15 mouse cellular contexts compared by ENCODE assay signal in the genomic region with DNA sequence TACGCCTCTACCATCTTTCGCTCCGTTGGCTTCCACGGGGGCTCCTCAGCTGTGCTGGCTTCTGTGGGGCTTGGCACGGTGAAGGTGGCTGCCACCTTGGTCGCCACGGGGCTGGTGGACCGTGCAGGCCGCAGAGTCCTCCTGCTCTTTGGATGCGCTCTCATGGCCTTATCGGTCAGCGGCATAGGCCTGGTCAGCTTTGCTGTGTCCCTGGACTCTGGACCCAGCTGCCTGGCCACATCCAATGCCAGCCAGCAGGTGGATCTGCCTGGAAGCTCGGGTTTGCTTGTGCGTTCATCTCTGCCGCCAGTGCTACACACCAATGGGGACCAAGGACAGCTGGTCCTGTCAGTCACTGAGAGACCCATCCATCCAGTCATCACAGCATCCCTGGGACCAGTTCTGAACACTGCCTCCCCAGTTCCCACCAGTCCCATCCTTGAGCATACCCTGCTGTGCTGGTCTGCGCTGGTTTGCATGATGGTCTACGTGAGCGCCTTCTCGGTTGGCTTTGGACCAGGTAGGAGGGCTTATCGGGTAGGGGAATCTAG. TPM values are rescaled to one million over a fixed set of nuclear protein-coding genes. Genes with fewer than 3 reads are reported as not detected.
"Had no signal": no experiment of that assay in that cellular context is flagged by ENCODE, and none has a peak within 500 bp of the region (broad histone marks: within the 10 kb centered on the region; RNA-seq: fewer than 3 reads in every experiment).

No protein-coding gene starts in this region.

- H3K36me3 ChIP-seq: midbrain, embryonic 15.5 days; neural tube, embryonic 13.5 days had no signal

- H3K9ac ChIP-seq: limb, embryonic 12.5 days; liver, embryonic 14.5 days; midbrain, embryonic 15.5 days; neural tube, embryonic 13.5 days; stomach, embryonic 15.5 days had no signal

- ATAC-seq: lung, postnatal 0 days; midbrain, embryonic 15.5 days had no signal

- H3K9me3 ChIP-seq: limb, embryonic 12.5 days; midbrain, embryonic 15.5 days; neural tube, embryonic 13.5 days; stomach, embryonic 15.5 days had no signal

- H3K27me3 ChIP-seq: midbrain, embryonic 15.5 days; neural tube, embryonic 13.5 days; stomach, embryonic 15.5 days had no signal

- H3K27ac ChIP-seq: limb, embryonic 12.5 days; liver, embryonic 14.5 days; midbrain, embryonic 15.5 days; neural tube, embryonic 13.5 days; stomach, embryonic 15.5 days had no signal

- H3K4me2 ChIP-seq: limb, embryonic 12.5 days; midbrain, embryonic 15.5 days; neural tube, embryonic 13.5 days; stomach, embryonic 15.5 days had no signal

- H3K4me3 ChIP-seq: limb, embryonic 12.5 days; midbrain, embryonic 15.5 days; neural tube, embryonic 13.5 days; stomach, embryonic 15.5 days had no signal

- DNase-seq: kidney, adult 11 months; kidney, postnatal 14 days; layer of hippocampus, postnatal 36 days; lung, adult 2 months; lung, postnatal 36 days; retina, postnatal 1 day; right cerebral cortex, postnatal 4 days; spleen, adult 18-20 months; thymus, postnatal 4 days had no signal

RNA-seq across cellular contexts. Expression of gene Slc13a3, which starts 42.2 kb away (rescaled TPM):
- polyA plus RNA-seq: limb, embryonic 12.5 days had no signal
